Mouse (Mus musculus): ENCODE results near the gene Fli1.

Fli1 gene

GRCm38 (mm10) chr9:32450161-32450560 is 92.5 kb downstream of the Fli1 start:
- no peak for DNase-seq

GRCm38 (mm10) chr9:32448766-32449165 is 93.9 kb downstream of the Fli1 start:
- DNase-seq = no peak

GRCm38 (mm10) chr9:32445789-32446188 is 96.9 kb downstream of the Fli1 start:
- no peak for DNase-seq

GRCm38 (mm10) chr9:32444453-32445201 is 98.0 kb downstream of the Fli1 start:
- DNase-seq = no peak

- DNase-seq = no peak
These were observed 98.8 kb downstream of the Fli1 start for GRCm38 (mm10) chr9:32443817-32444216.

GRCm38 (mm10) chr9:32443115-32443514 is 99.5 kb downstream of the Fli1 start:
- DNase-seq = no peak

GRCm38 (mm10) chr9:32434241-32435213 is 108.1 kb downstream of the Fli1 start:
- no peak for DNase-seq

- DNase-seq = no peak
These were observed 111.6 kb downstream of the Fli1 start for GRCm38 (mm10) chr9:32431061-32431460.

- no peak for DNase-seq
These were observed 117.3 kb downstream of the Fli1 start for GRCm38 (mm10) chr9:32425321-32425720.

GRCm38 (mm10) chr9:32420711-32421110 is 122.0 kb downstream of the Fli1 start:
- no peak for DNase-seq

- DNase-seq = no peak
These were observed 125.1 kb downstream of the Fli1 start for GRCm38 (mm10) chr9:32417466-32418116.

GRCm38 (mm10) chr9:32415952-32416351 is 126.7 kb downstream of the Fli1 start:
- no peak for DNase-seq

GRCm38 (mm10) chr9:32414956-32415355 is 127.7 kb downstream of the Fli1 start:
- DNase-seq = no peak

- DNase-seq = no peak
These were observed 129.7 kb downstream of the Fli1 start for GRCm38 (mm10) chr9:32412836-32413580.

GRCm38 (mm10) chr9:32411507-32411906 is 131.2 kb downstream of the Fli1 start:
- DNase-seq = no peak

GRCm38 (mm10) chr9:32410671-32411070 is 132.0 kb downstream of the Fli1 start:
- no peak for DNase-seq

- no peak for DNase-seq
These were observed 133.3 kb downstream of the Fli1 start for GRCm38 (mm10) chr9:32409060-32409961.

- DNase-seq = no peak
These were observed 134.0 kb downstream of the Fli1 start for GRCm38 (mm10) chr9:32408730-32409059.

GRCm38 (mm10) chr9:32405191-32405925 is 137.3 kb downstream of the Fli1 start:
- peak; percentile 42 for DNase-seq

GRCm38 (mm10) chr9:32400662-32401161 is 141.9 kb downstream of the Fli1 start:
- no peak for DNase-seq

- no peak for DNase-seq
These were observed 142.4 kb downstream of the Fli1 start for GRCm38 (mm10) chr9:32400212-32400611.

Data from right cerebral cortex, postnatal 25 days (tissue).